Mouse (Mus musculus) bone marrow, adult 2 months (tissue): ENCODE data around the gene Nob1.

Experiments used
- CTCF ChIP-seq: fragments of 200-500 bp; IDR thresholded peaks from 2 replicates; pipeline ENCODE4 v1.5.1; 2011; ENCODE audit warnings: low read length, control low read depth; ENCODE audit not compliant: control insufficient read depth, insufficient read depth
- POLR2A ChIP-seq: fragments of 200-500 bp; IDR thresholded peaks from 2 replicates; pipeline ENCODE4 v1.6.1; 2011; ENCODE audit warnings: low read depth, mild to moderate bottlenecking, control low read depth, low read length, borderline replicate concordance; ENCODE audit not compliant: control insufficient read depth

- TF ChIP-seq CTCF (no peak), POLR2A (no peak)
Measured at GRCm38 (mm10) chr8:107458281-107458680, 33.4 kb upstream of the Nob1 start.
